Mouse (Mus musculus) cerebral cortex, adult 2 months (tissue): ENCODE measurements around the gene P4ha2.

Experiments
- WGBS: fragments of 180-500 bp; shearing (Covaris S2); methylation state at CpG from one replicate; pipeline ENCODE4 v1.1.7; 2018; 5-methylcytosine and 5-hydroxymethylcytosine counted together

Gene P4ha2

DNA sequence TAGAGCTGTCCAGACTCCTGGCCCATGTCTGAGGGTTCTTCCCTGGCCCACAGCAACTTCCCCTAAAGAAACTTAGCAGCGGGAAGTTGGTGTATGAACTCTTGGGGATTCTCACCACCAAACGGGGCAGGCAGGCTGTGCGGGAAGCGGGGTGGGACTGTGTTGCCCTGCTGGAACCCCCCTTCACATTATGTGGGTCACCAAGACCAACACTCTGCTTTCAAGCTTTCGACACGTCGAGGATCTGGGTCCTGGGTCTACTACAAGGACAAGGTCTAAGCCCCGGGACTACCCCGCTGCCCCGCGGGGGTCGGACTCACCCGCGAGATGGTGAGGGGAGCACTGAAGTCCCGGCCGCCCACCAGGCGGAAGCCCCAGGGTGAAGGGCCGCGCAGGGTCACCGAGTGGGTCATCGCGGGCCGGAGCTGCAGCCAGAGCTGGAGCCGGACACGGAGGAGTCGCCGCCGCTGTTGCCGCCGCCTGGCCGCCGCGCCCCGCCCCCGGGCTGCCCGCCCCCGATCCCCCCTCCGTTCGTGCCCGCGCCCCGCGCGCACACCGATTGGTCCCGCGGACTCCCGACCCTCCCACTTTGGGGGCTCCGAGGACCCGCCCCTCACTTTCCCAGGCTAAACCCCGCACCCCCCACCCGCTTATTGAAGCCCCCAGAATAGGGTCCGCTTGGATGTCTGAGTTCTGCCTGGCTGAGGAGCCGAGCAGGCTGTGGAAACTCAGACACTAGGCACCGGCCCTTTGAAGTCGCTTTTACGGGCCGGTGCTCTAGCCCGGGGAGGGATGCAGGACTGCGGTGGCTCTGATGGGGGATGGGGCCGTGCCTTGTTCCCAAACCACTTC lies 31.1 kb upstream of the P4ha2 start, which contains the start of gene Pdlim4:
Gene Pdlim4, minus strand, starts transcription at position 495 of the 852 bp plus-strand sequence.
- WGBS = 9% methylated on average over 42 of the region's 61 CpGs

DNA sequence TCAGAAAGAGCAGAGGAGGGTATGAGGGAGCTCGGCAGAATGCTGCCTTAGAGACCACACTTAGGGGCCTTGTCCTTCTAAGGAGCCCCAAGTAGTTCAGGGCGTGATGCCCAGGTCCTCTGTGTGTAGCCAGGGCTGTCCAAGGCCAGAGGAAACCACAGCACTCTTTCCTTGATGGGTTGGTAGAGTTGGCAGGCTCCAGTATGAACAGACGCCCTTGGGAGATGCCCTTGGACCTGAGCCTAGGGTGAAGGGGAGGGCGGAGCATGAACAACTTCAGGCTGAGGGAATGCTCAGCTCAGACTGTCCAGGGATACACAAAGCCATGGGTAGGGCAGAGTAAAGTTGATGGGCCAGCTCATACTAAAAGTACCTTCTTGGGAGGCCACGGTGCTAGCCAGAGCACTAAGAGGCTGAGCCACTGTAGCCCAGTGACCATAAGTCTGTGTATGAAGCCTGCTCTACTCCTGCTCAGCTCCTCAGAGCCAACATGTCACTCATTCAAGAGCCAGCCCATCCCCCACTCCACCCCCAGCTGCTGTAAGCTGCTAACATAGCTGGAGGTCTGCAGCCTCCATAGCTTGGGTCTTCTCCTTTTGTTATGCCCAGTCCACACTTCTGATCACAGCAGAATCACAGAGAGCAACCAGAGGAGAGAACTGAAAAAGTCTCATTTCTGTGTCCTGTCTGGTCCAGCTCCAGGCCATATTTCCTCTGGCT lies 28.0 kb upstream of the P4ha2 start:
- WGBS = 88% methylated on average over 5 of the region's 5 CpGs

DNA sequence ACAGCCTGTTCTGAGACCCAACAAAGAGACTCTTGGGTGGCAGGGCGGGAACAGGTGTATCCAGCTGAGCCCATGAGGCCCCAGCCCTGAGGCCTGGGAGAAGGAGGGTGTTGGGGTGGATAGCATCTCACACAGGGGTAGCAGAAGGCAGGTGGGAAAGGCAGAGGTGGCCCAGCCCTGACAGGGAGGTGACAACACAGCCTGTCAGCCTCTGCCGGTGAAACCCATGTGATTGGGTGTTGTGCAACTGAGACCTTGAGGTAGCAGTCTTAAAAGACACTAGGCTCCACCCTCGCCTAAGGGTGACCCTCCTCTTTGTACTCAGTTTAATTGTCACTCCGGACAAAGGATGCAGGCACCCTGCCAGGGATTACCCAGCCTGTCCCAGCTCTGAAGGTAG lies 26.6 kb upstream of the P4ha2 start:
- 77% methylated on average over 4 of the region's 4 CpGs for WGBS

DNA sequence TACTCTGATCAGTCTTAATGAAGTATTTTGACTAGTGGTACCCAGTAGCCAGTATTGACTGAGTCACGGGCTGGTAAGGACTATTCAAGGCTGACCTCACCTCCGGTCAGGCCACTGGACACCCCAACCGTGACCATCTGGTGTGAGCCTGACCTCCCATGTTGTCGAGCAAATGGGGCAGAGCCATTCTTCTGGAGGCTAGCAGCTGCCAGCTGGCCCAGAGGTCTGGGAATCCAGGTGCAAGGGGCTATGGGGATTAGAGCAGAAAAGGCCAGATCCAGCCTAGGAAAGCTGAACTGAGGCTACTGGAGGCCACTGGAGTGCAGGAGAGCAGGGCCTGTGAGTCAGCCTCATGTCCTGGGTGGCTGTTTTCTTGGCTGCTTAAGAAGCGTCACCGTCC lies 24.5 kb upstream of the P4ha2 start:
- WGBS = 78% methylated on average over 6 of the region's 6 CpGs

DNA sequence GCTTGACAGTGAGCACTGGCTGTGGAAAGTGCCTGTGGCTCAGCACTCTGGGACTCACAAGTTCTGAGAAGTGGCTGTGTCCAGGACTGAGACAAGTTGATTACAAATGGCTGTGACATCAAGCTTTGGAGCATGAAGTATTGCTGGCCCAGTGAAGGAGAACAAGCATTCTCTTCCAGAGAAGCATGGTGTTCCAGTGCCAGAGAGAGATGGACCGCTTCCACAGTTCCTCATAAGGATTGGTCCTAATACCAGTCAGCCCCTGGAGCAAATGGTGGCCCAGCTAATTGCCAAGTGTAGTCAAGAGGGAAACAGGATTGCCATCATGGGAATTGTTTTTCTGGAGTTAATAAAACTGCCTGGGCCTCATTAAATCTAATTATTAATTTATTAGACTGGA lies 23.8 kb upstream of the P4ha2 start:
- 94% methylated on average over 1 of the region's 1 CpGs for WGBS

DNA sequence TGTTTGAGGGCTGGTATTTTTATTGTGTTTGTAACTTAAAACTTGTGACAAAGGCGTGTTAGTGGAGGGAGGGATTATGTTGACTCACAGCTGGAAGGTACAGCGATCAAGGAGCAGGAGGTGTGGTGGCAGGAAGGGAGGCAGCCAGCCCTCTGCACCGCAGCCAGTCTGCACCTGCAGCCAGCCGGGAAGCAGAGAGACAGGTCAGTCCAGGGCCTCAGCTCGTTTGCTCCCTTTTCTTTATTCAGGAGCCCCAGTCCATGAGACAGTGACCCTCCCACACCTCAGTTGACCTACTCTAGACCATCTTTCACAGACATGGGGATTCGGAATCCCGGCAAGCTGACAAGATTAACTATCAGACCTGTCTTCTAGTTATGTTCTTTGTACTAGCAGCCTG lies 19.5 kb upstream of the P4ha2 start:
- WGBS = 69% methylated on average over 7 of the region's 7 CpGs

DNA sequence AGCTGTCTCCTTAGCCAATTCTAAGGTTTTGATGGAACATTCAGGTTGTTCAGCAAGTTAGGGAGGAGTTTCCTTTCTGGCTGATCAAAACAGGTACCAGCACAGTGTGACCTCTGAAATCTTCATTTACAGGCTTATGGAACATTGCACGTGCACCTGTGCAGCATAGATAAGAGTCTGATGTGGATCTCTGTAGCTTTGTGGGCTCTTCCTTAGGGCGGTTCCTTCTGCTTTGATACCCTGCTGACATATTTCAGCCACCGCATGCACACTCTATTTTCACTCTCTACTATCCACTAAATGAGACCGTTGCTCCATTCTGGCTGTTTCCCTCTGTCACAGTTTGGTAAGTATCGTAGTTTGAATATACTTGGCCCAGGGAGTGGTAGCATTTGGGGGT lies 17.2 kb upstream of the P4ha2 start:
- WGBS = 94% methylated on average over 5 of the region's 5 CpGs

DNA sequence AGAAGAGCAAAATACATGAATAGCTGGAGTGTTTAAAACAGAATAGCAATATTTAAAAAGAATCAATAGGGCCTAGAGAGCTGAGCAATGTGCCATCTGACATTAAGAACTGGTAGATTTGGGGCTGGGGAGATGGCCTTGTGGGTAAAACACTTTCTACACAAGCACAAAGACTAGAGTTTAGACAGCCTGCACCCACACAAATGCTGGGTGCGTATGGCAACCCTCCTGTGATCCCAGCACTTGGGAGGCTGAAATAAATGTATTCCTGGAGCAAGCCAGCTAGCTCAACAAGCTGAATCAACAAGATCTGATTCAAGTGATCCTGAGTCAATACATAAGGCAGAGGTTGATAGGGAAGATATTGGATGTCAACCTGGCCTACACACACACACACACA lies 14.9 kb upstream of the P4ha2 start:
- 45% methylated on average over 1 of the region's 1 CpGs for WGBS

DNA sequence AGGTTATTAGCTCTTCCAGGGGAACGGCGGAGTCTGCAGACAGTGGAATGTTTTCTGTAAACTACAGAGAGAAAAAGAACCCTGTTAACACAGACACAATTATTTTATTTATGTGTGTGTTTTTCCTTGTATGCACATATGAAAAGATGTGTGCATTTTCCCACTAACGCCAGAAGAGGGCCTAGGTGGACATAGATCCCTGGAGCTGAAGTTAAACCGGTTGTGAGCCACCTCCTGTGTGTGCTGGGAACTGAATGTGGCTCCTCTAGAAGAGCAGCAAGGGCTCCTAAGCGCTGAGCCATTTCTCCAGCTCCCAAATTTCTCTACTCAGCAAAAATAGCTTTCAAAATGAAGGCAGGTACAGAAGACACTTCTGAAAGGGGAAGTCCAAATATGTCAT lies 14.1 kb upstream of the P4ha2 start:
- whole genome bisulfite sequencing = 68% methylated on average over 5 of the region's 5 CpGs

DNA sequence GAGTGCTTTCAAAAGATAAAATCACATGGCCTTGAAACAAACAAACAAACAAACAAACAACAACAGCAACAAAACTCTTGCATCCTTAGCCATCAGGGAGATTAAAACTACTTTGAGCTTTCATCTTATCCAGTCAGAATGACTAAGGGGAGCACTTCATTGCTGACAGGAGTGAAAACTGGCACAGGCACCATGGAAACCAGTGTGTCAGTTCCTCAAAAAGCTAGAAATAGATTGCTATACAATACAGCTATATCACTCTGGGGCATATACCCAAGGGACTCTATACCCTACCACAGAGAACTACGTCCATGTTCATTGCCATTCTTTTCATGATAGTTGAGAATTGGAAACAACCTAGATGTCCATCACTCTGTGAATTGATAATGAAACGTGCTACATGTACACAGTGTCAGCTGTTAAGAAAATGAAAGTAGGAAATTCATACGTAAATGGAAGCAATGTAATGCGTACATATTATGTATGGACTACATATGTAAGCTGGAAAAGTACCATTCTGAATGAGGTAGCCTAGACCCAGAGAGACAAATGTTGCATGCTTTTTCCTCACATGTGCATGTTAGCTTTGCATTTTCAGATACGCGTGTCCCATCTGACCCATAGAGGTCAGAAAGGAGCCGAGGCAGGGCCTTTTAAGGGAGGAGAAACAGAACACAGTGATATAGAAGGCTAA lies 11.5 kb upstream of the P4ha2 start:
- 61% methylated on average over 7 of the region's 7 CpGs for WGBS

DNA sequence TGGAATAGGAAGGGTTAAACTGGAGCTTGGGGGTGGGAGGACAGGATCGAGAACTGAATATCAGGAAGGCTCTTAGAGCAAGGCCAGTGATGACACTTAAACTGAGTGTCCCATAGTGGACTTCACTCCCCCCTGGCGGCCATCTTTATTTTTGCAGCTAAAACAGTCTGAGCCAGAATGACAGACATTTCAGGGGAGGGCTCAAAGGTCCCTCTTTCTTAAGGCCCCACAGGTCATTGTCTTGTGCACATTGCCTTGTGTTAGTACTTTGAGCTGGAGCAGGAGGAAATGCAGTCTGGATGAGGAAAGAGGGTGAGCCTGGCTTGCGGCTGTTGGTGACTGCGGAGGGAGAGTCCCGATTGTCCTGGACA lies 11.0 kb upstream of the P4ha2 start:
- WGBS = 59% methylated on average over 5 of the region's 5 CpGs

DNA sequence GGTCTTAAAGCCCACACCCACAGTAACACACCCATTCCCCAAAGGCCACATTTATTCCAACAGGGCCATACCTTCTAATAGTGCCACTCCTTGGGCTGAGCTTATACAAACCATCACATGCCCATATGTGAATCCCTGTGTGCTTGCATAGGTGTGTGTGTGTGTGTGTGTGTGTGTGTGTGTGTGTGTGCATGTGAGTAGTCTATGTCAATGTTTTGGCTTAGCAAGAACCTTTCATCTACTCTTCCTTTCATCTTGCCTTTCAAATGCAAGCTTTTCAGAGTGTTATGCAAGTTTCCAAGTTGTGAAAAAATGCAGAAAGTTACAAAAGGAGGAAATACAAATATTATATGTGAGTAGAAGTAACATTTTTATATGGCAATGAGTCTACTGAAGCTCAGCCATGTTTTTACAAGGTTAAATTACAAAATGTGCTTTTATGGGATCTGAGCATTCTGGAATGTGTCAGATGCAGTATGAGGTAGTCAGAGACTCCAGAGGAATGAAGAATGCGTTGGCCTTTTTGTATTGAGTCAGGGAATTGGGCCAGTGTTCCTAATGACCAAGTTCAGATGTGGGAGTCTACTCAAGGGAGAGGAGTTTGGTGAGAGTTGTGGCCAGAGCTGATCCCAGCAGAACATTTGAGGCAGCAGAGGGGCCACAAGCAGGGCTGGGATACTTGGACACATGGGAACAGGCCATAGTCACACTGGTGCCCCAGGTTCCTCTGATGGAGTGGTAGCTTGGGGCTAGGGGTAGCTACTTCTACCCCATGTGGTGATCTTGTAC lies 9.6 kb upstream of the P4ha2 start:
- 86% methylated on average over 1 of the region's 1 CpGs for WGBS

DNA sequence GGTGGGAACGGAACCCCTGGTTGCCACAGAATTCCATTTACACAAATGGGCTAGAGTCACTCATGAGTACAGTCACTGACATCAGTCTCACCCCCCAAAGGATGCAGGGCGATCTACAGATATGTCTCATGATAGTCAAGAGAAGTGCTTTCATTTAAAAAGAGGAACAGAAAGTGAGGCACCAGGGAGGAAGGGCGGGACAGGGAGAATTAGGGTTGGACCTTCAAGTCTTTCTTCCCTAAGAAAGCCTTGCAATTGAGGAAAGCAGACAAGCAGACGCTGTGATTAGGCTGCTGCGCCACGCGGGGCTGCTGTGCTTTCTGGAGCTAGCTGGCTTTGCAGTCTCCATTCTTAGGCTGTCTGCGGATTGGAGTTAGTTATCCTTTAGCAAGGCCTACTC lies 8.2 kb upstream of the P4ha2 start:
- WGBS = 62% methylated on average over 8 of the region's 8 CpGs

DNA sequence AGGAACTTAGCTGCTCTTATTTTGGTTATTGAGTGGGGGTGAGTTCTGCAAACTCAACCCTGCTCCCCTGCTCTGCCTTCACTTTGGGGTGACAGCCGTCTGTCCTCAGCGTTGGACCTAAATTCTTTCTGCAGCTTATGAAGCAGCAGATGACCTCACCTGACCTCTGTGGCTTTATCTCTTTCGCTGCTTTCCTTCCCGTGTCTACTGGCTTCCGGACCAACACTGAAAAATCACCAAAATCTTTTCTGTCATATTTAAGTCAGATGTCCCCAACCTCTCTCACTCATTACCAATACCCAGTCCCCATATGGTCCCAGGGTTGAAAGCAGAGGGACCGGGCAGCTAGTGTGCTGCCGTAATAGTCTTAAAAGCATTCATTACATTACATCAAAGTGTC lies 7.7 kb upstream of the P4ha2 start:
- WGBS = 77% methylated on average over 7 of the region's 7 CpGs

DNA sequence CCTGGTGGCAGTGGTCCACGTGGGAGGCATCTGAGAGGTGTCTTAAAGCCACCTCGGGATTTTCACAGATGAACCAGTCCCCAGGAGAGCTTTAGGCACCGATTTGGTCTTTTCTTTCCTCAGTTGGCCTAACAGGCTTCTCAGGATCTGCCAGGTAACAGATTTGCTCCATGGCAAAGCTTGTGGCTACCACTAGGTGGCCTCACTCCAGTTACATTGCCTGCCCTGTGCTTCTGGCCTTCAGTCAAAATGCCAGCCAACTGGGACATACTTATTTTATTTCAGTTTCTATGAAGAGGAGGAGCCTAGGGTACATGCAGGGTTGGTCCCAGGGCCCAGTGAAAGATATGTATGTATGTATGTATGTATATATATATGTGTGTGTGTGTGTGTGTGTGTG lies 6.9 kb upstream of the P4ha2 start:
- WGBS = 10% methylated on average over 3 of the region's 3 CpGs

DNA sequence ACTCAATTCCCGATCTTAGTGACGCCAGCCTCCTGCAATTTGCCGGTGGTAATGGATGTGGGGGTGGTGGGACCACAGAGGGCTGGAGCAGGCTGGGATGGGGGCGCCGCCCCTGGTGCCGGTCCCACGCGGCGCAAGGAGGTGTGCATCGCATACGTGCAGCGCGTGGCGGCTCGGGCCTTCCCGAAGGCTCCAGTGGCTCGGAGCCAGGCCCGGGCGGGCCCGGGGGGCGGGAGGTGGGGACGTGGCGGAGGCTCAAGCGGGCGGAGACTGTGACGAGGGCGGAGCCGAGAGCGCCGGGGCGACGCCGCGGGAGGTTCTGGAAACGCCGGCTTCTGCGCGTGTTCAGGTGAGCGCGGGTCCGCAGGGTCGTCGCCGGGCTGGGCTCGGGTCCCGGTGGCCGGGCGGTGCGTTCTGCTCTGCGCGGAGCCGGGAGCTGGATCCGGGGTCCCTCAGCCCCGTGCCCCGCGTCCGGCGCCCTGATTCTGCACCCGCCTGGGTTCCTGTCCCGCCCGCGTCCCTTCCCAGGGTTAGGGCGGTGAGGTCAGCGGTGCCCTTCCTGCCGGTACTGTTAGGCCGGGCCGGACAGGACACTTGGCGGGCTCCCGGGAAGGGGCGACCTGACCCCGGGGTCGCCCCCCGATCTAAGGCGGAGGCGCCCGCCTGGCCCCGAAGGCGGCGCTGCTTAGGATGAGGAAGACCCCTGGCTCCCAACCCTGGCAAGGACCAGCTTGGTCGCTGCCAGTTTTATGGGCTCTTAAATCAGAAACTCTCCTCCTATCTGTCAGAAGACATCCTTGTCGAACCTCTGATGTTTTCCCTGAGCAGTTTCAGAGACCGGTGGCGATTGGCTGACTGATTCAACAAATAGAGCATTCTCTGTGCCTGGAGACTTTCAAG lies 1.0 kb downstream of the P4ha2 start:
- 1% methylated on average over 82 of the region's 83 CpGs for WGBS

DNA sequence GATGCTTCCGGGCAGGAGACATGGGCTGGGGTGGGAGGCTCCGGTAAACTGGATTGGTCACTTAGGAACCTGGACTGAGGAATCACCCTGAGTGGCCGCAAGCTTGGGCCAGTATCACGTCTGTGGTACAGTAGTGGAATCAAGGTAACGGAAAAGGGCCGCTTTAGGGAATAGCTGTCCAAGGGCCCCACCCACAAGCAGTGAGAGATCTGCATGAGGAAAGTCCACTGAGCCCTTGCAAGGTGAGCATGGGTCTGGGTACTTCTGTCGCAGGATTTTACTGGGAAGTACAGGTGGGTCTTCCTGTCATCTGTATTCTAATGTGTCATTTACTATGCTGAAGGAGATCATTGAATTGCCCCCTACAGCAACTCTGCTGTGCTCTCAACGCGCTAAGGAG lies 1.8 kb downstream of the P4ha2 start:
- 92% methylated on average over 9 of the region's 9 CpGs for WGBS

DNA sequence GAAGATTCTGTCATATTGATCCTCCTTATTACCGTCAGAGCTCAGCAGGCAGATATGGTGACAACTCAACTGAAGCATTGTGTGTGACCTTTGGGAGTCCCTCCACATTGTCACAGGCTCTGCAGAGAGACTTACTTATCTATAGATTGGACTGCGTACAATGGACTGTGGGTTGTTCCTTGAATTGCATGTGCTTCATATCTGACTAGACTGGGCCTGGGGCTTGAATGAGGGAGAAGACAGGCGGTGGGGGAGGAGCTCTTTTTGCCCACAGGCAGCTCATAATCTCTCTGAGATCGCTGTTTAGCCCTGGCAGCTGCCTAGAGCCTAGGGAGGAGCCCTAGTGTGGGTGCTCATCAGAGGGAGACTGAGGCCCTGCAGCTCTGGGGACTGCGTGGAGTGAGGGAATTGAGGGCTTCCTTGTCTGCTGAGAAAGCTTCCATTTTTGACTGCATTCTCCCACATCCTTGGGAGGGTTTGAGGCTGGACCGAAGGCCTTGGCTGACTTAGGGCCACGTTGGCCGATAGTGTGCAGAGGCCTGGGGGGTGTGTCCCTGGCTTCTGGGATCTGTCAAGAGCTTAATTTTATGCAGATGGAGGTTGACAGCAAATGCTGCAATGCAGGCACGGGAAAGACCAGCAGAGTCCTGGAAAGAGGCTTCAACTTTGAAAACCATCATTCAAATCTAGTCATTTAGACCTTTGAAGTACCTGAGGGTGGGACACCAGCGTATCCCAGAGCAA lies 3.0 kb downstream of the P4ha2 start:
- 89% methylated on average over 10 of the region's 10 CpGs for WGBS

DNA sequence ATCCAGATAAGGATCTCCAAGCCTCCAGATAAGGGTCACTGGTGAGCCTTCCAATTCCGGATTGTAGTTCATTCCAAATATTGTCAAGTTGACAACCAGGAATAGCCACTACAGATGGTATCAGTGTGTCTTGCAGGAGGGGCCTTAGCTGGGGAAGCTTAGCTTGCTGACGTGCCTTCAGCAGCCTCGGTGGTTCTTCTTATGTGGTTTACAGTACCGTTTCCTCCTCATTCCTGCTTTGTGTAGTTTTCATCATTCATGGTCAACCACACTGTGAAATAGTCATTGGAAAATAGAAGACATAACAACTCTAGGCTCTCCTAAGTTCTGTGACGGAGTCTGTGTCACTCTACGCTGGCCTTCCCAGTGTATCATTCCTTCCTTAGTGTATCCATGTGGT lies 5.1 kb downstream of the P4ha2 start:
- WGBS = 93% methylated on average over 6 of the region's 6 CpGs

DNA sequence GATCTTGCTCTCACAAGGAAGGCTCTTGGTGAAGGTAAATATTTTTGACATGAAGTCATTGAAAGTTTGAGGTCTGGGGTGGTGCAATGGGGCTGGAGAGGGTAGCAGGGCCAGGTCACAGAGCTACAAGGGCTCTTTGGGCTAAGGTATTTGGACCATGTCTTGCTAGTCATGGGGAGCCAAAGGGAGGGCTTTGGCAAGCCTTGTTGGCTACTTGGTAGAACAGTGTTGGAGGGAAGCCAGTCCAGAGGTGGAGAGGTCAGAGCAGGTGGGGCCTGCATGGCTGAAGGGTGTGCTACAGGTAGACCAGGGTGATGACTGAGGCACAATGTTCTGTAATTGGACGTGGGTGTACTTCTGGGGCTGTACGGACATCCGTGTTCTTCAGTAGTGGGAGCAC lies 6.8 kb downstream of the P4ha2 start:
- WGBS = 78% methylated on average over 3 of the region's 3 CpGs
